Mouse (Mus musculus) ES-E14 (cell line): Measurements from ENCODE around the gene Gm17018.

ENCODE experiments used
- CHD2 ChIP-seq: IDR thresholded peaks from 2 replicates; pipeline ENCODE4 v1.6.1; 2014; ENCODE audit warnings: mild to moderate bottlenecking, low read depth, low read length, inconsistent platforms
- HCFC1 ChIP-seq: IDR thresholded peaks from 2 replicates; pipeline ENCODE4 v1.6.1; 2012; ENCODE audit warnings: low read length, inconsistent platforms, borderline replicate concordance; ENCODE audit not compliant: insufficient read depth
- ZC3H11A ChIP-seq: IDR thresholded peaks from 2 replicates; pipeline ENCODE4 v1.6.1; 2012; ENCODE audit warnings: low read depth, mild to moderate bottlenecking, inconsistent platforms, low read length, borderline replicate concordance
- ZNF384 ChIP-seq: IDR thresholded peaks from 2 replicates; pipeline ENCODE4 v1.6.1; 2012; ENCODE audit warnings: low read depth, low read length, inconsistent platforms

DNA sequence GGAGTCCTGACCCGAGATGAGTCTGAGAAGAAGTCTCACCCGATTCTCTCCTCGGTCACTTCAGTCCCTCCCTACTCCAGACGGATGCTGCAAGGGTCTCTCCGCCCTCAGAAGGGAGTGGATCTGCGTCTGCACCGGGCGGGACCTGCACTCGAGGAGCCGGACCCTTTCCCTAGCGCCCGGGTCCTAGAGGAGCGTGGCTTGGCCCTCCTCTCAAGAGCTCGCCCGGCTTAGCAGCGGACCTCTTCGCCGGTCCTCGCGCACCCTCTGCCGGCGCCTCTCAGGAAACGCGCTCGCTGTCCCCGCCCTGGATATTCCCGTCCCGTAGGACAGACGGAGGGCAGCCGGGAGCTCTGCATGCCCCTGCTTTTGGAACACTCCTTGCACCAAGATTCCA lies 15.5 kb upstream of the Gm17018 start:
- no peak for TF ChIP-seq CHD2
- no peak for TF ChIP-seq ZNF384
- TF ChIP-seq HCFC1, result no peak
- TF ChIP-seq ZC3H11A, result peak; percentile 81
